Mouse (Mus musculus) ES-E14 (cell line): Measurements from ENCODE around the gene Mettl14.

Source experiments
- CHD2 ChIP-seq: IDR thresholded peaks from 2 replicates; pipeline ENCODE4 v1.6.1; 2014; ENCODE audit warnings: mild to moderate bottlenecking, low read depth, low read length, inconsistent platforms
- MAFK ChIP-seq: IDR thresholded peaks from 2 replicates; pipeline ENCODE4 v1.6.1; 2014; ENCODE audit warnings: mild to moderate bottlenecking, low read depth, low read length, inconsistent platforms; ENCODE audit not compliant: insufficient read depth
- ZNF384 ChIP-seq: IDR thresholded peaks from 2 replicates; pipeline ENCODE4 v1.6.1; 2012; ENCODE audit warnings: low read depth, low read length, inconsistent platforms

GRCm38 (mm10) chr3:123376562-123376961, 9.3 kb downstream of the Mettl14 start:
- TF ChIP-seq MAFK: no peak
- no peak for TF ChIP-seq CHD2
- no peak for TF ChIP-seq ZNF384
